In genomic region chr7:49235821-49236220, GRCm38 (mm10) we compare ENCODE assay signal across 21 mouse cellular contexts.
A peak's percentile ranks its signal among the peaks of the same experiment; 100 is the strongest.
DNase-seq lines count a peak whose midpoint lies in the region; ATAC-seq and TF ChIP-seq lines count a peak whose summit lies in the region.
"Had no signal": no experiment of that assay in that cellular context is flagged by ENCODE, and none has a peak within 500 bp of the region (broad histone marks: within the 10 kb centered on the region; RNA-seq: fewer than 3 reads in every experiment).

No protein-coding gene starts in this region.

- TF ChIP-seq CTCF in heart, adult 2 months (IDR thresholded peaks at IDR 0.05) = no peak
- no peak for TF ChIP-seq CTCF in intestine, postnatal 0 days (IDR thresholded peaks at IDR 0.05; ENCODE audit: low read depth)

- no peaks in the 10 kb centered on the region for H3K4me1 ChIP-seq in heart, adult 2 months (ENCODE audit: control insufficient read depth, insufficient read depth, low read length)
- peaks cover 12% of the 10 kb centered on the region; the same call in 1 of the 2 replicates for H3K4me1 ChIP-seq in kidney, embryonic 16.5 days (ENCODE audit: insufficient read depth, low read length)
- H3K4me1 ChIP-seq in heart, embryonic 14.5 days (ENCODE audit: control insufficient read depth in 2 of 2, insufficient read depth in 2 of 2, low read length in 2 of 2) = peaks cover 16 to 30% of the 10 kb centered on the region in 2 experiments
- no peaks in the 10 kb centered on the region for H3K4me1 ChIP-seq in intestine, postnatal 0 days (replicated peaks; ENCODE audit: control insufficient read depth, insufficient read depth, low read length)
- H3K4me1 ChIP-seq: forebrain, embryonic 12.5 days; midbrain, embryonic 12.5 days had no signal

- no peaks in the 10 kb centered on the region for H3K9me3 ChIP-seq in kidney, embryonic 16.5 days (ENCODE audit: low read length)
- peaks cover 6% of the 10 kb centered on the region; the same call in 1 of the 2 replicates for H3K9me3 ChIP-seq in heart, embryonic 14.5 days (ENCODE audit: control insufficient read depth, low read length)
- no peaks in the 10 kb centered on the region for H3K9me3 ChIP-seq in intestine, postnatal 0 days (ENCODE audit: control insufficient read depth)
- H3K9me3 ChIP-seq: forebrain, embryonic 12.5 days; midbrain, embryonic 12.5 days; neural tube, embryonic 12.5 days had no signal

- 48% methylated on average over 3 of the region's 3 CpGs for WGBS in heart, adult 2 months
- WGBS in kidney, embryonic 16.5 days = 70% methylated on average over 3 of the region's 3 CpGs
- 29% methylated on average over 3 of the region's 3 CpGs for WGBS in heart, embryonic 14.5 days
- 54% methylated on average over 3 of the region's 3 CpGs for WGBS in intestine, postnatal 0 days

- no peak for TF ChIP-seq EP300 in heart, adult 2 months (IDR thresholded peaks at IDR 0.05; ENCODE audit: insufficient read depth, low read depth, low read length)

- no peak overlapping the region for H3K4me2 ChIP-seq in kidney, embryonic 16.5 days (replicated peaks; ENCODE audit: low read depth, low read length)
- H3K4me2 ChIP-seq in heart, embryonic 14.5 days (ENCODE audit: low read length) = 0 out of 2 replicates have a peak overlapping the region, but pooled peaks have one; percentile 3
- no peak overlapping the region for H3K4me2 ChIP-seq in intestine, postnatal 0 days (replicated peaks; ENCODE audit: low read depth)
- H3K4me2 ChIP-seq: forebrain, embryonic 12.5 days; midbrain, embryonic 12.5 days; neural tube, embryonic 12.5 days had no signal

- no peak overlapping the region for H3K4me3 ChIP-seq in heart, adult 2 months
- H3K4me3 ChIP-seq in kidney, embryonic 16.5 days (ENCODE audit: low read length) = no peak overlapping the region
- no peak overlapping the region for H3K4me3 ChIP-seq in heart, embryonic 14.5 days (ENCODE audit: control insufficient read depth in 1 of 2, insufficient read depth in 1 of 2, low read depth in 1 of 2, low read length in 2 of 2)
- no peak overlapping the region for H3K4me3 ChIP-seq in intestine, postnatal 0 days (ENCODE audit: low read depth, low read length)
- H3K4me3 ChIP-seq: forebrain, embryonic 12.5 days; layer of hippocampus, adult 2 months; midbrain, embryonic 12.5 days; neural tube, embryonic 12.5 days had no signal

- H3K36me3 ChIP-seq in heart, adult 2 months (ENCODE audit: control insufficient read depth, insufficient read depth, low read length) = no peaks in the 10 kb centered on the region
- H3K36me3 ChIP-seq in kidney, embryonic 16.5 days (ENCODE audit: insufficient read depth, low read length) = no peaks in the 10 kb centered on the region
- H3K36me3 ChIP-seq in heart, embryonic 14.5 days (ENCODE audit: control insufficient read depth, insufficient read depth, low read length) = no peaks in the 10 kb centered on the region
- no peaks in the 10 kb centered on the region for H3K36me3 ChIP-seq in intestine, postnatal 0 days (ENCODE audit: control insufficient read depth, insufficient read depth)
- H3K36me3 ChIP-seq: forebrain, embryonic 12.5 days; midbrain, embryonic 12.5 days; neural tube, embryonic 12.5 days had no signal

- H3K9ac ChIP-seq in heart, adult 2 months (ENCODE audit: low read depth, low read length) = no peak overlapping the region
- no peak overlapping the region for H3K9ac ChIP-seq in kidney, embryonic 16.5 days (replicated peaks; ENCODE audit: low read length)
- H3K9ac ChIP-seq in heart, embryonic 14.5 days (ENCODE audit: low read length) = no peak overlapping the region
- H3K9ac ChIP-seq in intestine, postnatal 0 days (ENCODE audit: low read depth, low read length) = no peak overlapping the region
- H3K9ac ChIP-seq: forebrain, embryonic 12.5 days; liver, embryonic 14.5 days; midbrain, embryonic 12.5 days; neural tube, embryonic 12.5 days had no signal

- H3K27ac ChIP-seq in heart, adult 2 months = peak overlapping the region; percentile 41
- H3K27ac ChIP-seq in kidney, embryonic 16.5 days (ENCODE audit: low read length) = peak overlapping the region; percentile 25; the same call in 1 of the 2 replicates
- H3K27ac ChIP-seq in heart, embryonic 14.5 days (replicated peaks in 1 of 2; ENCODE audit: control insufficient read depth in 1 of 2, insufficient read depth in 1 of 2, low read depth in 2 of 2, low read length in 2 of 2) = peak overlapping the region; percentile 21 to 31
- peak overlapping the region; percentile 11; the same call in 1 of the 2 replicates for H3K27ac ChIP-seq in intestine, postnatal 0 days (ENCODE audit: low read depth, low read length)
- H3K27ac ChIP-seq: forebrain, embryonic 12.5 days; layer of hippocampus, adult 2 months; liver, embryonic 14.5 days; midbrain, embryonic 12.5 days; neural tube, embryonic 12.5 days had no signal

- no peaks in the 10 kb centered on the region for H3K79me2 ChIP-seq in heart, adult 2 months (replicated peaks; ENCODE audit: control insufficient read depth, insufficient read depth, low read length)

- peak in 1 of 2 experiments; percentile 38 for DNase-seq in heart, adult 2 months
- DNase-seq in heart, adult 11 months = no peak
- no peak for DNase-seq in kidney, adult 11 months
- DNase-seq in cerebellum, adult 9-11 months = no peak
- DNase-seq: adrenal gland, postnatal 10 days; cerebellum, adult 9-10 months; gastrocnemius, postnatal 14 days; layer of hippocampus, postnatal 36 days; right cerebral cortex, adult 18-20 months; thymus, postnatal 25 days had no signal

- no peak for ATAC-seq in kidney, embryonic 16.5 days (ENCODE audit: low FRiP score, low TSS enrichment)
- no peak for ATAC-seq in heart, embryonic 14.5 days (ENCODE audit: insufficient number of reproducible peaks, insufficient read depth, low FRiP score, low read depth)
- no peak for ATAC-seq in intestine, postnatal 0 days
- ATAC-seq: CD4-positive, CD25-positive, alpha-beta regulatory T cell, adult 4 months; hindbrain, embryonic 16.5 days; Patski had no signal

- H3K27me3 ChIP-seq in heart, adult 2 months (ENCODE audit: control insufficient read depth, insufficient read depth, low read length) = no peaks in the 10 kb centered on the region
- no peaks in the 10 kb centered on the region for H3K27me3 ChIP-seq in kidney, embryonic 16.5 days (ENCODE audit: insufficient read depth, low read length)
- H3K27me3 ChIP-seq in heart, embryonic 14.5 days (ENCODE audit: control insufficient read depth, insufficient read depth, low read length) = no peaks in the 10 kb centered on the region
- no peaks in the 10 kb centered on the region for H3K27me3 ChIP-seq in intestine, postnatal 0 days (replicated peaks; ENCODE audit: control insufficient read depth, insufficient read depth, low read length)
- H3K27me3 ChIP-seq: forebrain, embryonic 12.5 days; midbrain, embryonic 12.5 days; neural tube, embryonic 12.5 days; Patski had no signal

- no peak for TF ChIP-seq POLR2A in heart, adult 2 months (IDR thresholded peaks at IDR 0.05; ENCODE audit: insufficient read depth, low read depth, low read length)

- intact Hi-C loops in heart, adult 2 months (cut with DNase I) = no loop called here
